Mouse (Mus musculus) gastrocnemius, postnatal 14 days (tissue): ENCODE data around the gene Zfp275. TPM values are rescaled to one million over a fixed set of nuclear protein-coding genes. Genes with fewer than 3 reads are reported as not detected.

Experiments used
- DNase-seq: peaks from one replicate; pipeline ENCODE4 v3.0.0; 2021; ENCODE audit warnings: mixed read lengths
- intact Hi-C: fragments of 180-260 bp; cut with DNase I; formaldehyde crosslinking; loops from one replicate; pipeline ENCODE4 v1.15.1; 2025; ENCODE audit warnings: low total_unique reads
- total RNA-seq, 2 experiments: library from RNA; stranded (reverse); gene quantifications; 2 replicates each; pipeline ENCODE4 v1.2.3; 2021

The Zfp275 gene
- total RNA-seq, 2 experiments from 2014 or later: 5.5 to 6.1 TPM

DNA sequence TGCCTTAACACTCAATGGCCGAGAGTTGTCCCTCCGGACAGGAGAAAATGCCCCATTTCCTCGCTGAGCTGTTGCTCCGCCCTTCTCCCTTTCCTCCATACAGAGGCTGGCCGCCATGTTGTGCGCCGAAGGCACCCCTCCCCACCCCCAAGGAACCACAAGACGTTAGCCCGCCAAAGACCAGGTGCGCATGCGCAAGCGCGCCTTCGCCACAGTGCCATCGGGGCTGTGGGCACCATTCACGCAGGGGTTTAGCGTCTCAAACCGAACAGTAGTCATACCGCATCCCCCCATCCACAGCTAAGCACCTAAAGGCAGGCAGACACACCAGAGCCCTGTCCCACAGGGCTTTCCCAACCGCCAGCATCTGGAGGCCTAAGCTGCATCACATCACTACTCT is 58.5 kb downstream of the Zfp275 start:
- no peak for DNase-seq
- intact Hi-C loops: no loop called here

DNA sequence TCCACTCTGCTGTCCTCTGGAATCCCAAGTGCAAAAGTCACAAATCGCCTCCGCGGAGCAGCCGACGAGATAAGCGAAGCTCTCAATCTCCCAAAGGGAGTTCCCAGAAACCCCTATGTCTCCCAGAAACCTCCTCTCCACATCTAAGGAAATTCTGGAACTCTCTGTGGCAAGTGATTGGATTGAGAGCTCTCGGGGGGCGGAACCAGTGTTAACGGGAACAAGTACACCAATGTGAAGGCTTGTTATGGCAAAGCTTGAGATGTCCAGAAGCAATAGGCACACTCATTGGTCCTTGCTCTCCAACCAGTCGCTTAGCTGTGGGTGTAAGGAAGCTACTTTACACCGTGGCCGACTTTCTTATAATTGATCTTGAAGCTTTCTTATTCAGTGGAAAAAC is 59.2 kb downstream of the Zfp275 start:
- no peak for DNase-seq
- intact Hi-C loops: no loop called here

Other genes starting within 250 kb of the Zfp275 start
- under 1 TPM; 0.38 to 0.68 TPM for gene Xlr3a, start 245.5 kb upstream of the Zfp275 start, total RNA-seq
- not detected for gene Gm14685, start 225.6 kb upstream of the Zfp275 start, total RNA-seq
- gene Xlr5b, start 193.8 kb upstream of the Zfp275 start, total RNA-seq: not detected
- gene DXBay18, start 193.2 kb upstream of the Zfp275 start, total RNA-seq: not detected
- not detected for gene Spin2d, start 165.6 kb upstream of the Zfp275 start, total RNA-seq
- gene Xlr3b, start 150.4 kb upstream of the Zfp275 start, total RNA-seq: 1 to 10 TPM; 2.7 to 4.8 TPM
- gene Xlr4b, start 128.3 kb upstream of the Zfp275 start, total RNA-seq: not detected
- gene F8a, start 114.3 kb upstream of the Zfp275 start, total RNA-seq: 1 to 10 TPM; 7.2 to 8.6 TPM
- not detected for gene Xlr4c, start 99.5 kb upstream of the Zfp275 start, total RNA-seq
- gene Xlr3c, start 77.2 kb upstream of the Zfp275 start, total RNA-seq: under 1 TPM in 1 of 2 experiments, not detected in 1; 0.31 TPM
- gene Xlr5a, start 49.6 kb upstream of the Zfp275 start, total RNA-seq: not detected
- not detected for gene Xlr5c, start 49.6 kb upstream of the Zfp275 start, total RNA-seq
- not detected for gene Gm45015, start 5.8 kb upstream of the Zfp275 start, total RNA-seq
- gene Gm18336, start 56.1 kb downstream of the Zfp275 start, total RNA-seq: not detected
- under 1 TPM; 0.04 TPM for gene Zfp92, start 68.5 kb downstream of the Zfp275 start, total RNA-seq
- gene Trex2, start 92.7 kb downstream of the Zfp275 start, total RNA-seq: not detected
- gene Haus7, start 116.4 kb downstream of the Zfp275 start, total RNA-seq: 10 to 100 TPM; 15.7 to 20.4 TPM
- gene Bgn, start 141.0 kb downstream of the Zfp275 start, total RNA-seq: 100 to 1,000 TPM; 213 to 236 TPM
- gene Atp2b3, start 160.5 kb downstream of the Zfp275 start, total RNA-seq: 1 to 10 TPM; 8.2 to 8.7 TPM